Mouse (Mus musculus) CD8-positive naive resting alpha-beta T cell, adult 2 months (primary cell): ENCODE measurements around the gene Cyp1b1.

Source experiments
- DNase-seq, 2 experiments: peaks; one replicate each; pipeline ENCODE4 v3.0.0; 2022; ENCODE audit warnings: low read depth in 2 of 2, low spot score in 2 of 2

Gene Cyp1b1

DNA sequence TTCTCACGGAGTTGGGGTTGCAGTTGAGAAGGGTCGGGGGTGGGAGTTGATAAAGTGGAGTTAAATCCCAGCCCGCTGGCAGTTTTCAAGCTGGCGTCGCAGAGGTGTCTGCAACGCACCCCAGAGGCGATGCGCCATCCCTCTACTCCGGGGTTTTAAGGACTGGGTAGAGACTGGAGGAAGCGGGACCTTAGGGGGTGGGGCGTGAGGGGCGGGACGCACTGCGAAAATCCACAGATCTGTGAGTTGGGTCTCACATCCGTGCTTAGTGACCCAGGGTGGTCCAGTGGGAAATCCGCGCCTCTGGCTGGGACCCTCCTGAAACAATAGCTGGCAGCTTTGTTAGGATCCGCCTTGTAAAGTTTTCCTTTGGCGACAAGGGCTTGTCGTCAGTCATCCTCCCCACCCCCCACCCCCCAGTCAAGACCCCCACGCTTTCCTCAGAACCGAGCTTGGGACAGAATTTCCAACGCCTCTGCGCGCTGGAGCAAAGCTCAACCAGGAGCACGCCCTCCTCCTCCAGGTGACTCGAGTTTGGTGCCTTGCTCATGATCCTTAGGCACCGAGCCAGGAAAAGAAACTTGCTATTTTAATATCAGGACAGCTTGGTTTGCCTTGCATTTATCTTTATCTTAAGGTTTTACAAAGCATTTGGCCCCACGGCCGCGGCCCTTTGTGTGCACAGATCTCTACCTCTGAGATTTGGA lies at the start of gene Cyp1b1:
Gene Cyp1b1 (minus strand): TSS at position 131 of the 707 bp plus-strand sequence.
- no peak for DNase-seq

- DNase-seq = no peak
These were observed 47.0 kb upstream of the Cyp1b1 start for GRCm38 (mm10) chr17:79761841-79762240.

GRCm38 (mm10) chr17:79753831-79754230 lies 39.0 kb upstream of the Cyp1b1 start:
- no peak for DNase-seq

DNA sequence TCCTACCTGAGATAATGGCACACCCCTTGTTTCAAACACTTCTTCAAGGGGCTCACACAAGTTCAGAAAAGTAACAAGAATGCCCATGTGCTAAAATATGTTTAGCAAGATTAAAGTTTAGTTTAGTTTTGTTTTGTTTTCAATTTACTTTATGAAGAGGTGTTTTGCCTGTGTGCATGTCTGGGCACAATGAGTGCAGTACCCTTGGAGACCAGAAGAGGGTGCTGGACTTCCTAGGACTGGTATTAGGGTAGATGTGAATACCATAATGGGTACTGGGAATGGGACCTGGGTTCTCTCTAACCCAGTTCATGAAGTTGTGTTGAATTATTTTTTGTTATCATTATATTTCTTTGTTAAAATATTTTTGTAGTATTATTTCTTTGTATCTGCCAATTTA lies 38.0 kb upstream of the Cyp1b1 start:
- peak; percentile 12 to 14 for DNase-seq

GRCm38 (mm10) chr17:79751661-79752191 lies 36.9 kb upstream of the Cyp1b1 start:
- DNase-seq = no peak

GRCm38 (mm10) chr17:79749647-79750046 lies 34.8 kb upstream of the Cyp1b1 start:
- DNase-seq = no peak

DNA sequence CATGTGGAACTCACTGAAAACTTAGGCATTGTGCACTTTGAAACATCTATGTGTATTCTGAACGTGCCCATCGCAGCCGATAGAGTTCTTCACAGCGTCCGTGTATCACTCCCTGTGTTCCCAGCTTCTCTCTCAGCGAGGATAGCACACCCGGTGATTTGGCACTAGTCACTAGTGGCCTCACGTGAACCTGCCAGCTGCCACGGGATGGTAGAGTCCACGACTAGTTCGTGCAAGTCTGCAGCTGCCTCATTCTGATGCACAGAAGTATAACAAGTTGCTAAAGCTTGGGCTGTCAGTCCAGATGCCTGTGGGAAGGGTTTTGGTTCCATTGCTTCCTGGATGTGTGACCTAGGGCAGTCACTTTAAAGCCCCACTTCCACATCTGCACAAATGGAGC lies 32.1 kb upstream of the Cyp1b1 start:
- DNase-seq = no peak

DNA sequence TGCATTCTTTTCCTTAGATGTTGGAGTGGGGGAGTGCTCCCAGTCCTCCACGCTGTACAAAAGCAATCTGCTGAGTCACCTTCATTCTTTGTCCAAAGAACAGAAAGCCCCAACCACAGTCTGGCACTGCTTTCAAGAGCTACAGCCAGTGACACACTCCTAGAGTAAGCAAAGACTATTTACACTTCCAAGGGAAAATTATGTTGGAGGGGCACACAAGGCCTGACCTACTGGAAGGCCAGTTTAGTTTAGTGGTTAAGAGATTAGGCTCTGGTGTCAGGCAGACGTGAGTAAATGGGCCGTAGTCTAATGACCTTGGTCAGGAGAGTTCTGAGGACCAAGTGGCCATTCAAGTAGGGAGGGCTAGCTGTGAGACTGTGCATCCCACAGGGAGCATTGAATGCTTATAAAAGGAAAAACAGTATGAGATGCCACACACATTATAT lies 31.3 kb upstream of the Cyp1b1 start:
- DNase-seq = no peak

GRCm38 (mm10) chr17:79745051-79745731 lies 30.3 kb upstream of the Cyp1b1 start:
- DNase-seq = no peak

DNA sequence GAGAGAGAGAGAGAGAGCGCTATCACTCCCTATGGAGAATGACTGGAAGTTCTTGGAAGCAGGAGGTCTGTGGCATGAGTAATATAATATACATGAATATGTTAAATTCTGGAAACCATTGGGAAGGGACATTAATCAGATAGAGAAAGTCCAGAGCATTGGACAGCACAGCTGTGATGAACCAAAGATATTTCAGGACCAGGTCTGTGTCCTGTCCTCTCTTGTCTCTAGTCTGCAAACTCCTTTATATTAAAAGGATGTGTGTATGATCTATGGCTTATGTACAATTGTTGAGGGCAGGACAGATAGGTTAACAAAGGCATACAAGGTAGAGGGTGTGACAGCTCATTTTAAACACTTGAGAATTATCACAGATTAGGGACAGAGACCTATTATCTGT lies 28.6 kb upstream of the Cyp1b1 start:
- DNase-seq = no peak

- no peak for DNase-seq
These were observed 27.8 kb upstream of the Cyp1b1 start for GRCm38 (mm10) chr17:79742635-79743034.

- no peak for DNase-seq
These were observed 24.1 kb upstream of the Cyp1b1 start for GRCm38 (mm10) chr17:79738847-79739498.

- no peak for DNase-seq
These were observed 22.7 kb upstream of the Cyp1b1 start for GRCm38 (mm10) chr17:79737598-79737997.

- DNase-seq = no peak
These were observed 18.2 kb upstream of the Cyp1b1 start for GRCm38 (mm10) chr17:79733039-79733438.

DNA sequence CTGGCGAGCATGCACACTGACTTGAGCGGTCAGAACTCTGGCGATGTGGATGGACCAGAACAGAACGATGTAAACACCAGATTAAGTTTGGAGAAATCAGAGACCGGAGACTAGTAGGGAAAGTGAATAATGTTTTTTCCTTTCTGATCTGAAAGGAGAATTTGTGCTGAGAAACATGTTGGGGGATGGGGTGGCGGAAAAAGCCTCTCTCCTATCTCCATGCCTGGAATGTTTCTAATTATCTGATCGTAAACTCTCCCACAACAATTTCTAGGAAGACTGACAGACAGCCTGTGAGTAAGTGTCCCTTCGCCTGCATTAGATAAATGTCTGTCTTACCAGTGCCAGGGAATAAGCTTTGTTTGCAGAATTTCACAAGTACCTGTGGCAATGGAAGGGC lies 16.1 kb upstream of the Cyp1b1 start:
- DNase-seq = no peak

GRCm38 (mm10) chr17:79728585-79729503 lies 14.0 kb upstream of the Cyp1b1 start:
- no peak for DNase-seq

- DNase-seq = no peak
These were observed 13.3 kb upstream of the Cyp1b1 start for GRCm38 (mm10) chr17:79728053-79728584.

DNA sequence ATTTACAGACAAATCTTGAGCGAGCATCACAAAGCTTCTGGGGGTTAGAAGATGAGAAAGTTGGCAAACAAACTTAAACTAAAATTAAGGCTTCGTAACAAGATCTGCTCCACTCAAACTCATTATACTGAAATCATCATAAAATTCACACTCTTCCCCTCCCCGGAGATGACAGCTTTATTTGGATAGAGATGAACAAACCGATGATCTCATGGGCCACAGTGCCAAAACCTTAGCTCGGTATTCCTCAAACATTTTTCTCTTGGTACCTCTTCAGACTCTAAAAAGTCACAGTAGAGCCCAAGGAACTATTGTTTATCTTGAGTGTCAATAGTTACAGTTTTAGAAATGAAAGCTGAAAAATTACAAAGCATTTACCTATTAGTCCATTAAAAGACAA lies 11.8 kb upstream of the Cyp1b1 start:
- DNase-seq = no peak

GRCm38 (mm10) chr17:79720681-79721080 lies 5.8 kb upstream of the Cyp1b1 start:
- no peak for DNase-seq

DNA sequence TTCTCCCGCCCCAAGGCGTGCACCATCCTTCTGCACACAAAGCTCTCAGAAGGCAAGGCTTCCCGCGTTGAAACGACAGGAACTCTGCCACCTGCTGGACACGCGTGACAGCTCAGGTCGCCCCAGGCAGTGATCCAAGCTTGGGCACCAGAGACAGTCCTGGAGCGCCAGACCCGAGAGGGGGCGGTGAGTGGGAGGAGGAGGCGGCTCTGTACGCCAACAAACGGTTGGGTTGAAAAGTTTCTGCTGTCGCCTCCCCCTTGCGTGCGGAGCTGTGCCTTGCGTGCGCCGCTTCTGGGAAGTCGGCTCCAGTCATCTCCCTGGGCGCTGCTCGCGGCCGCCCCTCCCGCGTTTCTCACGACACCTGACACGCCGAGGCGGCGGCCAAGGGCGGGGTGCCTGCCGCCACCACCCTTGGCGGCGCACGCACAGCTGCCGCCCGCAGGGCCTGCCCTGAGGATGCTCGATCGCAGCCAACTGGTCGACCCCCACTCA lies 835 bp upstream of the Cyp1b1 start:
- peak; percentile 79 to 84 for DNase-seq
